Mouse (Mus musculus) liver, adult 2 months (tissue): ENCODE measurements around the gene Acd.

Source experiments
- CTCF ChIP-seq: fragments of 200-500 bp; IDR thresholded peaks from 2 replicates; pipeline ENCODE4 v1.5.1; 2011; ENCODE audit warnings: low read depth, low read length, control low read depth
- POLR2A ChIP-seq: fragments of 200-500 bp; IDR thresholded peaks from 2 replicates; pipeline ENCODE4 v1.6.1; 2011; ENCODE audit warnings: low read length, control low read depth; ENCODE audit not compliant: insufficient read depth; ENCODE audit errors: extremely low read depth

GRCm38 (mm10) chr8:105702001-105702401 lies 1.1 kb upstream of the Acd start:
- TF ChIP-seq CTCF (no peak), POLR2A (no peak)
